ENCODE assay signal across 14 mouse cellular contexts in genomic region chr8:61570637-61571036, GRCm38 (mm10).
"Had no signal": no experiment of that assay in that cellular context is flagged by ENCODE, and none has a peak within 500 bp of the region (broad histone marks: within the 10 kb centered on the region; RNA-seq: fewer than 3 reads in every experiment).

No protein-coding gene starts in this region.

- H3K27ac ChIP-seq: kidney, postnatal 0 days; liver, embryonic 12.5 days; midbrain, embryonic 10.5 days; neural tube, embryonic 12.5 days had no signal

- H3K4me2 ChIP-seq: limb, embryonic 15.5 days; liver, embryonic 12.5 days; lung, embryonic 14.5 days; neural tube, embryonic 12.5 days had no signal

- H3K4me1 ChIP-seq: liver, embryonic 12.5 days; midbrain, embryonic 10.5 days; neural tube, embryonic 12.5 days had no signal

- H3K27me3 ChIP-seq: limb, embryonic 15.5 days; liver, embryonic 12.5 days; neural tube, embryonic 12.5 days had no signal

- H3K9me3 ChIP-seq: limb, embryonic 15.5 days; liver, embryonic 12.5 days; midbrain, embryonic 10.5 days; neural tube, embryonic 12.5 days had no signal

- H3K9ac ChIP-seq: limb, embryonic 15.5 days; liver, embryonic 12.5 days; lung, embryonic 14.5 days; neural tube, embryonic 12.5 days had no signal

- ATAC-seq: liver, embryonic 12.5 days had no signal

- DNase-seq: kidney, adult 9 months; kidney, postnatal 36 days; layer of hippocampus, adult 9-11 months; lung, embryonic 14.5 days; lung, postnatal 10 days; lung, postnatal 4 days; midbrain, embryonic 14.5 days; thymus, postnatal 4 days had no signal

- H3K4me3 ChIP-seq: limb, embryonic 15.5 days; liver, embryonic 12.5 days; midbrain, embryonic 10.5 days; myocyte; neural tube, embryonic 12.5 days had no signal

- H3K36me3 ChIP-seq: liver, embryonic 12.5 days; neural tube, embryonic 12.5 days had no signal
